Mouse (Mus musculus): ENCODE results near the gene Atp8a2.

DNA sequence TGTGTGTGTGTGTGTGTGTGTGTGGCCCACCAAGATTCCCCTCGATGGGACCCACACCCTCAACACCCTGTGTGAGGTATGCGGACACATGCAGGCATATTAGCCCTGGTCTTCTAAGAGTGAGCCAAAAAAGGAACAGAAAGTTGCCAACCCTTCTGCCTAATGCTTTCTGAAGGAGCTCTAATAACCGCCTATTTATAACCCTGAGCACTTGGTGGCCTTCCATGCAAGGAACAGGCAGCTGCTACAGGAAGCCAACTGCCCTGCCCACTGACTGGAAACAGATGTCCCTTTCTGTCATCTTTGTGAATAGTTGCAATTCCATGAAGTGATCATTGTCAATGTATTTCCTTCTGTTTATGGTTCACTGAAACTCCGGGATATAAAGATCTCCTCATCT lies 475.0 kb downstream of the Atp8a2 start:
- TF ChIP-seq CHD2 (IDR thresholded peaks at IDR 0.05; ENCODE audit: low read depth, low read length) (no peak), ZNF384 (IDR thresholded peaks at IDR 0.05; ENCODE audit: low read depth, low read length) (no peak)
